Mouse (Mus musculus) limb, embryonic 11.5 days (tissue): ENCODE data around the gene Pclaf. TPM values are rescaled to one million over a fixed set of nuclear protein-coding genes. Genes with fewer than 3 reads are reported as not detected.

ENCODE experiments used
- ATAC-seq: fragments of 200-750 bp; cut with Nextera tagmentation; 2 replicates; pipeline ENCODE4 v1.8.0; 2017; ENCODE audit warnings: low read depth; ENCODE audit not compliant: insufficient number of reproducible peaks, low FRiP score, low TSS enrichment
- DNase-seq: peaks from one replicate; pipeline ENCODE4 v3.0.0-alpha.2; 2015; ENCODE audit warnings: low spot score
- H3K27ac ChIP-seq: fragments of 300-500 bp; sonication (generic); replicated peaks from 2 replicates; pipeline ENCODE4 v1.5.1; 2014; ENCODE audit warnings: low read depth, mild to moderate bottlenecking, low read length
- H3K27me3 ChIP-seq: fragments of 300-500 bp; sonication (generic); 2 replicates; pipeline ENCODE4 v1.6.1; 2014; ENCODE audit warnings: mild to moderate bottlenecking, low read length, mixed read lengths; ENCODE audit not compliant: control insufficient read depth, insufficient read depth
- H3K36me3 ChIP-seq: fragments of 300-500 bp; sonication (generic); 2 replicates; pipeline ENCODE4 v1.6.1; 2014; ENCODE audit warnings: mild to moderate bottlenecking, low read length, moderate library complexity, mixed read lengths; ENCODE audit not compliant: control insufficient read depth, insufficient read depth
- H3K4me1 ChIP-seq: fragments of 300-500 bp; sonication (generic); 2 replicates; pipeline ENCODE4 v1.6.1; 2014; ENCODE audit warnings: low read length, mixed read lengths; ENCODE audit not compliant: control insufficient read depth, insufficient read depth
- H3K4me2 ChIP-seq: fragments of 300-500 bp; sonication (generic); 2 replicates; pipeline ENCODE4 v1.6.1; 2014; ENCODE audit warnings: low read depth, mild to moderate bottlenecking, moderate library complexity; ENCODE audit not compliant: severe bottlenecking
- H3K4me3 ChIP-seq: fragments of 300-500 bp; sonication (generic); 2 replicates; pipeline ENCODE4 v1.5.1; 2014; ENCODE audit warnings: low read depth, low read length
- H3K9ac ChIP-seq: fragments of 300-500 bp; sonication (generic); 2 replicates; pipeline ENCODE4 v1.6.1; 2014; ENCODE audit warnings: mild to moderate bottlenecking, low read length
- H3K9me3 ChIP-seq: fragments of 300-500 bp; sonication (generic); 2 replicates; pipeline ENCODE4 v1.6.1; 2016; ENCODE audit warnings: low read length; ENCODE audit not compliant: control insufficient read depth
- WGBS: fragments of 180-500 bp; shearing (Covaris S2); extraction: QIAGEN DNeasy Blood & Tissue Kit; methylation state at CpG from one replicate; pipeline ENCODE4 v1.1.7; 2014; 5-methylcytosine and 5-hydroxymethylcytosine counted together
- polyA plus RNA-seq: library from polyadenylated mRNA; unstranded; fragments of >200 nt; fragmentation: Nextera tagmentation; extraction: Ambion mirVana; gene quantifications from 2 replicates; pipeline ENCODE4 v1.2.1, GENCODE M21; 2014

Pclaf gene
- polyA plus RNA-seq, 1 experiment from 2014 or later: 280 TPM

DNA sequence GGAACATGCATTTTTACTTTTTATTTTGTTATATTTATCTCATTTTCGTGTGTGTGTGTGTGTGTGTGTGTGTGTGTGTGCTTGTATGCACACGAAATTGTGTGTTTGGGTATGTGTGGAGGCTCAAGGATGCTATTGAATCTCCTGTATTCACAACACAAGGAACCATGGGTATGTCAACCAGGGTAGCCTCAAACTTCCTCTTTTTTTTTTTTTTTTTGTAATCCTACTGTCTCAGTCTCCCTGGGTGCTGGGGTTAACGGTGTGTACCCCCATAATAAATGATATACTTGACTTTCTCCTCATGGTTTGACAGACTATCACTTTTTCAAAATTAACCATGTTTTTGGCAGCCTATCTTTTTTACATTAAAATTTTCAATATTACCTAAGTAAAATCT is 12.8 kb downstream of the Pclaf start:
- peaks cover 11% of the 10 kb centered on the region; the same call in 1 of the 2 replicates for H3K36me3 ChIP-seq
- DNase-seq (no peak), ATAC-seq (no peak)
- H3K27ac ChIP-seq: no peak overlapping the region
- no peak overlapping the region for H3K4me3 ChIP-seq
- no peaks in the 10 kb centered on the region for H3K9me3 ChIP-seq
- H3K27me3 ChIP-seq: no peaks in the 10 kb centered on the region
- no peak overlapping the region for H3K9ac ChIP-seq
- no peaks in the 10 kb centered on the region for H3K4me1 ChIP-seq
- 98% methylated on average over 3 of the region's 3 CpGs for WGBS
- H3K4me2 ChIP-seq: no peak overlapping the region

DNA sequence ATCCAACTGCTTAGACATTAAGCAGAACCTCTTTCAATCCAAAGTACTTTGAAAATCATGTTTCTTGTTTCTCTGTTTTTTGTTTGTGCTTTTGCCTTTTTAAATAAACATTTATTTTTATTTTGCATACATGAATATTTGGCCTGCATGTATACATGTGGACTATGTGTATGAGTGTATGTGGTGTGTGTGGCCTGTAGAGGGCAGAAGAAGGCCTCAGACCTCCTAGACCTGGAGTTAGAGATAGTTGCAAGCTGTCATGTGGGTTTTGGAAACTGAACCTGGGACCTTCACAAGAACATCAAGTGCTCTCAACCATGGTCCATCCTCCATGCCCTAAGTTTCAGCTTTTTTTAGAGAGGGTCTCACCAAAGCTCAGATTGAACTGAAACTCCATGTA is 13.4 kb downstream of the Pclaf start:
- peaks cover 11% of the 10 kb centered on the region; the same call in 1 of the 2 replicates for H3K36me3 ChIP-seq

DNA sequence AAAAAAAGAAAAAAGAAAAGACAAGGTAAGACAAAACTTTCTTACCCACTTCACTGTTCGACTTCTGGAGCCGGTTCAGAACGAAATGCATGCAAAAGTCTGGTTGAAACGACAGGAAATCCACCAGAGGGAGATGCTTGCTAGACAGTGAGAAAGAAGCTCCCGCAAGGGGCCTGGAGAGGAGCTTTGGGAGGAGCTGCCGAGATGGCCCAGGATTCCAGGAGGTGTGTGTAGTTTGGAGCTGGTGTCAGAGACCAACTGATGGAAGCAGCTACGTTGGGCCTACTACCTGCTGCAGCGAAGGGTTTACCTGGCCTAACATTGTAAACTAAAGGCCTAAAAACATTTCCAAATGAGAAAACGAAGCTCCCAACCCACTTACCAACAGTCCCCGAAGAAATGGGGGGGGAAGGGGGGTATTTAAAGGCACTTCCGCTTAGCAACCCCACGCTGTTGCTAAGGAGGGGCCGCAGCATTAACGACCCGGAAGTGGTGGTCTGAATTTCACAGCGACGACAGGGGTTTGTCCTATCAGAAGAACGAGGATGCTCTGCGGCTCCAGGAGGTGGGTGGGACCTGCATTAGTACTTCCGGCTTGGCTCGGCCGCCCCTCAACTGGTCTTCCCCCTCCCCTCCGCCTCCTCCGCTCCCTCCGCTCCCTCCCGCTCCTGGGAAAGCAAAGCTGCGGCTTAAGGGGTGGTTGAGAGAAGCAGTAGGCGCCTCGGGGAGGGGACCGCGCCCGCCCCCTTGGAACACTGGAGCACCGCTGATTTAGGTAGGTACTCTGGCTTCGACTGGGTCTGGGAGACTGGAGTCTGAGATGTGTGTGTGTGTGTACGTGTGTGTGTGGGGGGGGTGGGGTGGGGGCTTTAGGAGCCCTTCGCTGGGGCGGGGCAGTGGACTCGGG is 18.6 kb downstream of the Pclaf start, which contains the start of the genes Trip4 and Csnk1g1:
Trip4 (minus strand) TSS at position 401 of the 907 bp plus-strand sequence.
Csnk1g1 (plus strand) TSS at position 531 of the 907 bp plus-strand sequence.
- ATAC-seq (peak; percentile 99), DNase-seq (peak; percentile 95)
- H3K9ac ChIP-seq: peak within 1 kb of the TSS; percentile 76
- WGBS: 2% methylated on average over 38 of the region's 38 CpGs
- no peaks in the 10 kb centered on the region for H3K4me1 ChIP-seq
- peak within 1 kb of the TSS; percentile 83 for H3K4me2 ChIP-seq
- H3K9me3 ChIP-seq: no peaks in the 10 kb centered on the region
- H3K4me3 ChIP-seq: peak within 1 kb of the TSS; percentile 78
- H3K27ac ChIP-seq: peak within 1 kb of the TSS; percentile 83
- peaks cover 4% of the 10 kb centered on the region; the same call in 1 of the 2 replicates for H3K36me3 ChIP-seq
- no peaks in the 10 kb centered on the region for H3K27me3 ChIP-seq

More for the DNA sequence above, 13.4 kb downstream of the Pclaf start:
- H3K27ac ChIP-seq: no peak overlapping the region
- no peak overlapping the region for H3K4me3 ChIP-seq
- DNase-seq: no peak
- ATAC-seq: no peak
- H3K4me2 ChIP-seq: no peak overlapping the region
- no peaks in the 10 kb centered on the region for H3K9me3 ChIP-seq
- H3K4me1 ChIP-seq: no peaks in the 10 kb centered on the region
- H3K9ac ChIP-seq: no peak overlapping the region
- no peaks in the 10 kb centered on the region for H3K27me3 ChIP-seq

DNA sequence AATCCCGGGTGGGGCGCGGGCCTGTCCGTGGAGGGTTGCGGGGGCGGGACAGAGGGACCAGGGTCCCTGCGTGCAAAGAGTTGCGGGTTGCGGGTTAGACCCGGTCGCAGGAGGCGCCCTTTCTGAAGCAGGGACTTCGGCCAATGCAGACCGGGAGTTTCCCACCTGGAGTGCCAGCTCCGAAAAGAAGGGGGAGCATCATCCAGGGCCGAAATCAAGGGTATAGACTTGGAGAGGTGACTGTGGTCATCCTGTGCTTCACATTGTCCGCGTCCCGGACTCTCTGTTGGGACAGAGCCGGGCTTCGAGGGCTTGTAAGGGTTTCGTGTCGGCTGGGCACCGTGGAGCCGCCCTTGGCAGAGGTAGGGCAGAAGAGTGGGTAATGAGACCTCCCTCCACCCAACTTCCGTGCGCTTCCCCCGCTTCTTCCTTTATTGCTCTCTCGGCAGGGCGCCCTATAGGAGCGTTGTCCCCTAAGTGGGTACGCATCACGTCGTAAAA is 19.3 kb downstream of the Pclaf start:
- peak overlapping the region; percentile 78 for H3K4me3 ChIP-seq
- DNase-seq (peak; percentile 66), ATAC-seq (peak; percentile 33; the same call in 1 of the 2 replicates)
- under 1% methylated on average over 33 of the region's 34 CpGs for WGBS
- H3K4me1 ChIP-seq: no peaks in the 10 kb centered on the region
- H3K36me3 ChIP-seq: 0 out of 2 replicates have a peak, but pooled peaks cover 1% of the 10 kb centered on the region
- peak overlapping the region; percentile 83 for H3K4me2 ChIP-seq
- peak overlapping the region; percentile 83 for H3K27ac ChIP-seq
- H3K9ac ChIP-seq: peak overlapping the region; percentile 76
- no peaks in the 10 kb centered on the region for H3K9me3 ChIP-seq
- H3K27me3 ChIP-seq: no peaks in the 10 kb centered on the region

DNA sequence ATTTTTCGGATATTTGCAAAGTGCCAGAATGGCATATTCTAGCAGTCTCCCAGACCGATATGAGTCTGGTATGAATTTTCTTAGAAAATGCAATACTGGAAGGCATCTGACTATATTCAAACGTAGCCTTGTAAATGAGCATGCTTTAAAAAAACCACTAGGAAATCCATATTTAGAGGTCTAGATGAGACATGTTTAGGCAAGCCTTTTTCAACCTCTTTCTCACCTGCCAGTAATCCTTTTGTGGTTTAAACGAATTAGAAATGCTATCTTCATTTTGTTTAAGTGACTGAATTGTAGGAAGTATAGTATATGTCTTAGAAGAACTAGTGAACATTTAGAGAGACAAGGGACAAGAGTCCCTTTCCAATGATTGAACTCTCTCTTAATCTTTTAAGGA is 19.8 kb downstream of the Pclaf start:
- no peaks in the 10 kb centered on the region for H3K27me3 ChIP-seq
- no peaks in the 10 kb centered on the region for H3K9me3 ChIP-seq
- H3K4me2 ChIP-seq: peak overlapping the region; percentile 83
- DNase-seq (no peak), ATAC-seq (no peak)
- WGBS: 11% methylated on average over 4 of the region's 4 CpGs
- H3K36me3 ChIP-seq: no peaks in the 10 kb centered on the region
- no peak overlapping the region for H3K27ac ChIP-seq
- no peaks in the 10 kb centered on the region for H3K4me1 ChIP-seq
- peak overlapping the region; percentile 78 for H3K4me3 ChIP-seq
- H3K9ac ChIP-seq: peak overlapping the region; percentile 76

DNA sequence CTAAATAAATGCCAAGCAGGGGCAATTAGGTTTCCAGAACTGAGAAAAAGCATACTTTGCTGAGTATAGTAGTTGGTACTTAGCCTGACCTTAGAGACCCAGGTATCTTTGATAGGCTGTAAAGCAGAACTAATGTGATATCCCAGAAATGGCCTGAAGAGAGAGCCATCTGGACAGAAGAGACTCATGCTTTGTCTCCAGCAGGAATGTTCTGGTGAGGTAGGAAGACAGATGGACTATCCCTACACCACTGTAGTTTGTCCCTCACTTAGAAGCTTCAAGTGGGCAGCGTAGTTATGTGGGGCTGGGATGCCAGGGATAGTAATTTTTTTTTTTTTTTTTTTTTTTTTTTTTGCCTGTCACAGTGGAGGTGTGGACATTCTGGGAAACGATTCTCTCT is 23.9 kb downstream of the Pclaf start:
- H3K27ac ChIP-seq: no peak overlapping the region
- H3K4me2 ChIP-seq: no peak overlapping the region
- H3K9ac ChIP-seq: no peak overlapping the region
- H3K4me3 ChIP-seq: no peak overlapping the region
- no peaks in the 10 kb centered on the region for H3K9me3 ChIP-seq
- no peaks in the 10 kb centered on the region for H3K36me3 ChIP-seq
- H3K4me1 ChIP-seq: no peaks in the 10 kb centered on the region
- ATAC-seq: no peak
- no peak for DNase-seq
- WGBS: 84% methylated on average over 2 of the region's 2 CpGs
- H3K27me3 ChIP-seq: no peaks in the 10 kb centered on the region

DNA sequence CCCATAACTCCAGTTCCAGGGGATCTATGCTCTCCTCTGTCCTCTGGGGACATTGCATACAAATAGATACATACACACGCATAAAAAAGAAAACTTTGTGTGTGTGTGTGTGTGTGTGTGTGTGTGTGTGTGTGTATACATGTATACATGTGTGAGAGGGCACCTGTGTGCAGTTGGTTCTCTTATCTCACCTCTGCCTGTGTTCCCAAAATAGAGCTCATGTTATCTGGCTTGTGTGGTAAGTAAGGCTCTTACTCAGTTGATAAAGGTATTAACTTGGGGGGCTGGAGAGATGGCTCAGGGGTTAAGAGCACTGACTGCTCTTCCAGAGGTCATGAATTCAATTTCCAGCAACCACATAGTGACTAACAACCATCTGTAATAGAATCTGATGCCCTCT is 27.0 kb downstream of the Pclaf start:
- no peak overlapping the region for H3K4me2 ChIP-seq
- H3K9ac ChIP-seq: no peak overlapping the region
- ATAC-seq: no peak
- no peak overlapping the region for H3K27ac ChIP-seq
- no peak for DNase-seq
- no peak overlapping the region for H3K4me3 ChIP-seq
- H3K27me3 ChIP-seq: no peaks in the 10 kb centered on the region
- H3K9me3 ChIP-seq: no peaks in the 10 kb centered on the region
- H3K4me1 ChIP-seq: no peaks in the 10 kb centered on the region
- H3K36me3 ChIP-seq: no peaks in the 10 kb centered on the region
- WGBS: 91% methylated on average over 1 of the region's 1 CpGs

DNA sequence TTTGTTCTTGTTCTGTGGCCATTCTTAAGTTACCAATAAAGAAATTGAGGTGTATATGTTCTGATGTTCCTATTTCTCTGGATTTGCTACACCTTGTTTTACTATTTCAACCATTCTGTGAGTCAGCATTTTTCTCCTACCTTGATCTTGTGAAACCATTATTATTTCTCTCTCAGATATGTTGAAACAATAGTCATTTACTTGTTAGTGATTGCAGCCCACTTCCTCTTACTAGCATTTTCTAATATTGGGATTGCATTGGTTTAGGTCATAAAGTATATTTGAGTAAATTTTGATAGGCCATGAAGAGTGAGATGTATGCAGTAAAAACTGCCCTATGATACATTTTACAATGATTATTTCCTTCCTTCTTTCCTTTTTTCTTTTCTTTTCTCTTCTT is 38.4 kb downstream of the Pclaf start:
- ATAC-seq (no peak), DNase-seq (no peak)
- Histone ChIP-seq H3K9me3 (no peaks in the 10 kb centered on the region), H3K4me3 (no peak overlapping the region), H3K36me3 (no peaks in the 10 kb centered on the region), H3K9ac (no peak overlapping the region), H3K27ac (no peak overlapping the region), H3K4me1 (no peaks in the 10 kb centered on the region), H3K27me3 (no peaks in the 10 kb centered on the region), H3K4me2 (no peak overlapping the region)
